Mouse (Mus musculus) testis, adult 2 months (tissue): ENCODE measurements around the gene Tex14.

ENCODE experiments used
- CTCF ChIP-seq: fragments of 200-500 bp; IDR thresholded peaks from 2 replicates; pipeline ENCODE4 v1.5.1; 2012; ENCODE audit warnings: low read depth, mild to moderate bottlenecking, inconsistent platforms, low read length, moderate library complexity; ENCODE audit not compliant: control insufficient read depth, insufficient read depth, insufficient replicate concordance
- POLR2A ChIP-seq: fragments of 200-500 bp; IDR thresholded peaks from 2 replicates; pipeline ENCODE4 v1.6.1; 2012; ENCODE audit warnings: low read depth, mild to moderate bottlenecking, inconsistent platforms, low read length, moderate library complexity; ENCODE audit not compliant: control insufficient read depth

DNA sequence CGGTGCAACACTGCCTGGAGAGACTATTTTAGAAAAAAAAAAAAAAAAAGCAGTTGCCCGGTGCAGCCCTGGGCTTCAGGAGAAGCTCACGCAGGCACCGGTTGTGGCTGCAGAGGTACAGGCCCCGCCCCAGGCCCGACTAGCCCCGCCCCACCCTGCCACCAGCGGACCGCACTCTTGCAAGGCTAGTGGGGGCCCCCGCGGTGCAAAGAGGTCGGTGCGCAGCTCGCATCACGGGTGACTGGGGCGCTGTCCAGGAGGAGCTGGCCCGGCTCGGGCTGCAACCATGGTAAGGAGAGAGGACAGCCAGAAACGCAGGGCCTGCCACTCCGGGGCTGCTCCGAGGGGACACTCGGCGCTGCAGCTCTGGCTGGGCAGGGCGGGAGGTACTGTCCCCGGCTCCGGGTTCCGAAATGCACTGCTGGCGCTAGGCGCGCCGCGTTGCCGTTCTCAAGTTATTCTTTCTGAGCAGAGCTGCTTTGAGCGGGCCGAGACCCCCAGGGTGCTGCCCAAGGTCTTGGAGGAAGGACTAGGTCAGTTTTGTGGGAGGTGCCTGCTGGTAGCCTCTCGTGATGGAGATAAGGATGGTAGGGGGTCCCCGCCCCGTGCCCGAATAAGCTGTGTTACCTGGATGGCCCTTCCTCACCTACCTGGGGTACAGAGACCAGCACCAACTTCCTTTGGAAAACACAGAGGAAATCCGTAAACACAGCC lies 173.5 kb downstream of the Tex14 start:
- TF ChIP-seq CTCF (no peak), POLR2A (no peak)
